Mouse (Mus musculus) right cerebral cortex, postnatal 4 days (tissue): ENCODE measurements around the gene Acsm5.

ENCODE experiments used
- DNase-seq: peaks from one replicate; pipeline ENCODE4 v3.0.0-alpha.2; 2022

Gene Acsm5

DNA sequence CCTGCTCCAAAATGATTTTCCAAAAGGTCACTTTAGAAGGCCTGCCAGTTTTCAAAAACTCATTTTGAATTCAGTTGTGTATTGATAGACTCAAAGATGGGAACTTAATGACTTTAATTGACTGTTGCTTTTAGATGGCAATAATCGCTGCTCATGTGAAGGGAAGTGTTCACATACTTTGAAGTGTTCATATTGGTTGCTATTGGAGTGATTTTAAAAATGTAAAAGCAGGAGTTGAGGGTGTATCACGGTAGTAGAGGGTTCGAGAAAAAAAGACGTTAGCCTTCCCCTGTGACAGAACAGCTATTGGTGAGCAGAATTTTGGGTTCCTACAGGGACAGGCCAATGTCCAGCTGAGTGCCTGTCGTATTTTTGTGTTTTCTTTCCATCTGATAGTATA is at the start of gene Acsm5:
Gene Acsm5 (plus strand): TSS at position 301 of the 400 bp plus-strand sequence.
- DNase-seq: no peak

GRCm38 (mm10) chr7:119476500-119477389 is 42.5 kb upstream of the Acsm5 start:
- DNase-seq: no peak

DNA sequence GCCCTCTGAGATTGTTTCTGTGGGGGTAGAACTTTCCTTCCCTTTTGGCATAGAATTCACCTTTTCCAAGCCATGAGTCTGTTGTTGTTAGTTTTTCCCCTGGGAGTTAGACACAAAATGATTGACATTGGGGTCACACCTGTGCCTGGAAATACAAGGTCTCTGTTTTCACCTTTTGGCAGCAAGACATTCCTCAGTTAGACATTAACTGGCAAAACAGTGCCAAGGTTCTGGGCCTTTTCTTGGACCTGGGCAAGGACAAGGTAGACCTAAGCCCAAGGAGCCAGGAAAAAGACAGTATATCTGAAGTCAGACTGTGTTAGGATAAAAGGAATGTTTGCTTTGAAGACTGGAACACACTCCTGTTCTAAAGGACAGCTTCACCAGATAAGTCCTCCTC is 40.0 kb upstream of the Acsm5 start, which contains the start of gene Umod:
Gene Umod (minus strand): TSS at position 27 of the 400 bp plus-strand sequence.
- no peak for DNase-seq

DNA sequence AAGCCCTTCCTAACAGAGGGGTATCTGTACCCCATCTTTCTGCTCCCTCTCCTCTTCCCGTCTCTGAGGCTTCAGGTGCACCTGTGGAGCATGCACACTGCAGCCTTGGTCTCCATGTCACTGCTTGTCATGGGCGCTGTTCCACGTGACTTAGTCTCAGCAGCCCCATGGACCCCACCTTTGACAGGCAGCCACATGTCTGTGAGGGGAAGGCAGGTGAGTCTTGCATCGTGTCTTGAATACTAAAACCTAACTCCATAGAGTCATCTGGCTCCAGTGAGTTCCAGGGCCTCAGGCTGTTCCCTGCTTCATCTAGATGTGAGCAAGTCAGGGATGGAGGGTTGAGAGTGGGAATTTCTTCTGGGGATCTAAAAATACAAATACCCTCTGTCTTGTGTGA is 35.1 kb upstream of the Acsm5 start:
- DNase-seq: no peak

- no peak for DNase-seq
These were observed 32.6 kb upstream of the Acsm5 start for GRCm38 (mm10) chr7:119486683-119487082.

GRCm38 (mm10) chr7:119490041-119490780 is 29.1 kb upstream of the Acsm5 start:
- no peak for DNase-seq

DNA sequence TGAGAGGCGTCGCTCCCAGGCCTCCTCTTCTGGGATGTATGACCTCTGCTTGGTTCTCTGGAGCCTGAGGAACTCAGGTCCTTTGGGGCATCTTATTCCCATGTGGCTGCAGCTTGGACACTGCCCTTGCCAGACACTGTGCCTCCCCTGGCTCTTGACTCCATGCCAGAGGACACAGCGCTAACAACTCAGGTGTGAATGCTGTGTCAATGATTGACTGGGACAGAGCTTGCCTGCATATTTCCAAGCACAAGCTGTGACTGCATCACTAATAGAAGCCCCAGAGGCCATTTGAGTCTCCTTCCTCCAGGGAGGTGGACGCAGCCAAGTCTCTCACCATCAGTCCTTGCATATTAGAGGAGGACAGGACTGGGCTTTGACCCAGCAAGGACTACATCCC is 8.1 kb upstream of the Acsm5 start:
- no peak for DNase-seq

GRCm38 (mm10) chr7:119513056-119513455 is 6.2 kb upstream of the Acsm5 start:
- DNase-seq: peak; percentile 46

GRCm38 (mm10) chr7:119515492-119516271 is 3.6 kb upstream of the Acsm5 start:
- peak; percentile 82 for DNase-seq

GRCm38 (mm10) chr7:119516272-119516558 is 3.0 kb upstream of the Acsm5 start:
- DNase-seq: no peak

DNA sequence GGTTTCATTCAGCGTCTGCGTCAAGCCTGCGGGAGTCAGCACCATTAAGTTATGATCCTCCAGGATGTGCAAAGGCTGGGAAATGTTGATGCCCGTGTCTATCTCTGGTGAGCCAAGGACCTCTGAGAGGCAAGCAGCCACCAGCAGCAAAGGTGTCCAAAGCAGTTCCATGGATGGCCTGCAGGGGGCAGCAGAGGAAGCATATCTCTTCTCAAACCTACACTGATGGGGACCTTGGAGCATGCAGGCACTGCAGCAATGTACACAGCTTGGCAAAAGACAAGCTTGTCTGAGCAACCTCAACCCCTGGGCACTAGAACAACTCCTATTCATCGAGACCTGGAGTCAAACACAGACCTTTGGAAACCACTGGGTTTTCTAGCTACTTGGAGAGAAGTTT is 391 bp downstream of the Acsm5 start:
- peak; percentile 73 for DNase-seq

- no peak for DNase-seq
These were observed 2.6 kb downstream of the Acsm5 start for GRCm38 (mm10) chr7:119521816-119522215.

DNA sequence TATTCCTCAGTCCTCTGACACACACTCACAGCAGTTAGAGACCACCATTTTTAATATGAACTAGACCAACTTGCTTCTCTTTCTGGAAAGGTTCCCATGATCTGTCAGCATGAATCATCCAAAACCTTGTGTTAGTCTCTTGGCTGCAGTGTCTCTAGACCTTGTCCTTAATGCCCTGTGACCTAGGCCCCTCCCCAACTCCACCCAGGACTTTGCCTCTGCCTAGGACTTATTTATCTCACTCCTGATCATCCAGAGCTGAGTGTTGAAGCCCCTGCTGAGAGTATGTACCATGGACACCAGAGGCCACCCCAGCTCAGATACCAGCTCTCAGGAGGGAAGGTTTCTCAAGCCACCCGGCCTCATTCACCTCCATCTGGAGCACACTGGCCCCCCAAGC is 3.1 kb downstream of the Acsm5 start:
- DNase-seq: no peak

DNA sequence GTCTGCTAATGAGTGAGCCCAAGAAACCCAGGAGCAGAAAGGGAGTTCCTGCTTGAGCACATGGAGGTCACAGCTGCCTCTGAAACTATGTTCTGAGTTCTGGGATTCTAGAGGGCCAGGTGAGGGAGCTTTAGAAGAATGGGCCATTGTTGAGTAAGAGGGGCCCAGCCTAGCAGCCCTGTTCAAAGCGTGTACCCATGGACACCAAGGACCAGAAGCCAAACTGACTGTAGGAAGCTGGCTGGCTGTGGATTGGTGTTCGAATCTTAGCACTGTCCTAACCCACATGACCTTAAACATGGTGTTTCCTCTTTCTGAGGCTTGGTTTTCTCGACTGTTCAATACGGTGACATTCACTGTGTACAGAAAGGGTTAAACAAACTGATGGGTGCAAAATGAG is 4.1 kb downstream of the Acsm5 start, which contains the start of gene Pdilt:
Gene Pdilt (minus strand): TSS at position 101 of the 400 bp plus-strand sequence.
- DNase-seq: no peak

GRCm38 (mm10) chr7:119525881-119526281 is 6.6 kb downstream of the Acsm5 start:
- DNase-seq: no peak

DNA sequence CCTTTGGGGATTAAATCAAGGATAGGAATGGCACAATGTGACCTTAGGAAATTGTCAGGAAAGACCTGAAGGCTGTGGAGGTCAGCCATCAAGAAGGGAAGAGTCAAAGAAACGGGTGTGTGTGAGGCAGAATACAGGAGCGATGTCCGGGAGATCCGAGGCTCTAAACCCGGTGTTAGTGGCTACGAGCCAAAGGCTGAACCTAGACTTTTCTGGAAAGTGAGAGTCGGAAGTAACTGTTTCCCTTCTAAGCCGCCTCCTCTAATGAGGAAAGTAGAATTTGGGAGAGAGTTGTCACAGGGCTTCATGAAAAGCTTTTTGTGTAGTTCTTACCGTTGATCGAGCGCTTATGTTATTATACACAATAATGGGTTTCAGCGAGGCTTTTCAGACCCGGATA is 7.2 kb downstream of the Acsm5 start:
- DNase-seq: no peak

DNA sequence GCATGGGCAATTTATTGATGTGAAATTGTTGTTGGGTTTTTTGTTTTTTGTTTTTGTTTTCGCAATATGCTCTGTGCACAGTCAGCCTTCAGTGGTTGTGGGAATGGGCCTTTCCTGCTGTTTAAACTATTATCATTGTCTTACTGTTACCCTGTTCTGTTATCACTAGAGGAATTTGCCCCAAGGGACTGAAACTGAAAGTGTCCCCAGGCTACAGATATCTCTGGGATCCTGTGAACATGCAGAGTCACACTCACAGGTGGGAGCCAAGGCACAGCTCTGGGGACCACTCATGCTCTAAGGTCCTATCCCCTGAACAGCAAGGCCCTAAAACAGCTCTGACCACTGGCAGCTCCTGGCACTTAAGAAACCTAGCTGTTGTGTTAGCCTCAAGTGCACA is 7.9 kb downstream of the Acsm5 start:
- no peak for DNase-seq

- no peak for DNase-seq
These were observed 8.3 kb downstream of the Acsm5 start for GRCm38 (mm10) chr7:119527548-119527947.

- DNase-seq: no peak
These were observed 9.4 kb downstream of the Acsm5 start for GRCm38 (mm10) chr7:119528617-119529016.

DNA sequence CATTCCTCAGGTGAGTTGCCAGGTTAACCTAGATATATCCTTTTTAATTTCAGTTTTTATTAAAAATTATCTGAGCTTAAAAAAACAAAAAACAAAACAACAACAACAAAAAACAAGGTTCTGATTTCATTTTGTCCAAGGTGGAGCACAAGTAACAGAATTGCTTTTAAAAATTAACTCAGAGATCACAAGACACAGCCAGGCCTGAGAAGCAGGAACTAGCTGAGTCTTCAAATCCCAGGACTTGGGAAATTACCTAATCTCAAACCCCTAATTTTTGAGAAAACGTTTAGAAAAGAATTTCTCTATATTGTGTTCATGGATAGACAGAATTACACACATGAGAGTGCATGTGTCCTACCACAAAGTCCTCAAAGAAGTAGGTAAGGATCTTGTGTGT is 13.7 kb downstream of the Acsm5 start:
- DNase-seq: no peak

- no peak for DNase-seq
These were observed 15.1 kb downstream of the Acsm5 start for GRCm38 (mm10) chr7:119534389-119534788.

DNA sequence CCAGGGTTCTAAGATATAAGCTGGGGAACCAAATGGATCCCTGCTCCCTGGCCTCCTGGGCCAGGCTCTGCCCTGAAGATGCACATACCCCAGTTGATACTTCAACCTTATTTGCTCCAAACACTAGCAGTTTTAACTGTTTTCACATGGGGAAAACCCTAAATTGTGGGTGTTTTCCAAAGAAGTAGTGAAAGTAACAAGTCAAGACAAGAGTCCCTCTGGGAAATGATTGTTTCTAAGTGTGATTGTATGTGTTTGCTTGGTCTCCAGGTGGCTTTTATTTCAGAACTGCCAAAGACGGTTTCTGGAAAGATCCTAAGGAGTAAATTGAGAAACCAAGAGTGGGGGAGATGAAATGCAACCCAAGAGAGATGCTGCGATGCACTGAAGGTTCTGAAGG is 23.2 kb downstream of the Acsm5 start:
- DNase-seq: no peak

GRCm38 (mm10) chr7:119545572-119545971 is 26.3 kb downstream of the Acsm5 start:
- no peak for DNase-seq
